Mouse (Mus musculus): ENCODE measurements around the gene Nlrx1.

DNA sequence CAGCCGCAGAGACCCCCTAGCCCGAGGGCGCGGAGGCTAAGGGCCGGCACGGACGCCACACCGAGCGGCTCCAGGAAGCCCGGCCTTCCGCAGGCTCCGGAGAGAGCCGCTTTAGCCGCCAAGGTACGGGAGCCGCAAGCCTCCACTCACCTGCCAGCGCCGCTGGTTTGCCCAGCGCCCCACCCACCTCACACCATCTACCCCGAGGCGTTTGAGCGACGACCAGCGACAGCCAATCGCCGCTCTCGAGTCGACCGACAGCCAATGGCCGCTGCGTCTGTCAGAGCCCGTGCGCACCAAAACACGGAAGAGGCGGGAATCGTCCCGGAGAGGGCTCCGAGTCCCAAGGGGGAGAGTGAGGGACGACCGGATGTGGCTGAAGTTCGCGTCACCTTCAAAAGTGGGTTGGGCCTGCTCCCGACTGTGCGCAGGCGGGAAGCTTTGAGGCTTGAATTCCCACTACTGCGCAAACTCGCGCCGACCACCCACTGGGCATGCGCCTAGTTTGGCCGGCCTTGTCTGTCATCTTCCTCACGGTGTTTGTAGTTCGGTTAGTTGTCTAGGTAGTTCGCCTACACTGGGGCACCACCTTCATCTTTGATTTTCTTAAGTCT lies 37.2 kb upstream of the Nlrx1 start, which contains the start of gene Hinfp:
- TF ChIP-seq POLR2A (IDR thresholded peaks at IDR 0.05; ENCODE audit: low read depth, low read length) (peak; percentile 94), CTCF (conservative IDR thresholded peaks at IDR 0.05 in 1 of 2, IDR thresholded peaks at IDR 0.05 in 1 of 2; ENCODE audit: low read depth in 2 of 2, low read length in 2 of 2) (no peak), CHD2 (IDR thresholded peaks at IDR 0.05; ENCODE audit: low read length) (peak; percentile 61), ELF1 (IDR thresholded peaks at IDR 0.05; ENCODE audit: low read depth, low read length) (peak; percentile 98), TCF12 (IDR thresholded peaks at IDR 0.05; ENCODE audit: low read depth, low read length) (peak; percentile 45; the same call in 1 of the 2 replicates), IRF4 (IDR thresholded peaks at IDR 0.05; ENCODE audit: low read depth, low read length) (peak; percentile 41; the same call in 1 of the 2 replicates), MYC (IDR thresholded peaks at IDR 0.05; ENCODE audit: low read depth, low read length) (no peak), USF1 (IDR thresholded peaks at IDR 0.05; ENCODE audit: low read depth, low read length) (no peak), SMC3 (IDR thresholded peaks at IDR 0.05; ENCODE audit: low read depth, low read length) (no peak), MEF2A (IDR thresholded peaks at IDR 0.05; ENCODE audit: borderline replicate concordance, low read depth, low read length) (peak; percentile 12; the same call in 1 of the 2 replicates), EP300 (IDR thresholded peaks at IDR 0.05; ENCODE audit: low read length) (no peak), ZNF384 (IDR thresholded peaks at IDR 0.05; ENCODE audit: low read depth, low read length) (no peak), UBTF (IDR thresholded peaks at IDR 0.05; ENCODE audit: low read depth, low read length) (no peak)

All from CH12.LX (cell line).